Mouse (Mus musculus) spleen, adult 12 weeks (tissue): ENCODE data around the gene Sp1.

Experiments
- DNase-seq: peaks from one replicate; pipeline ENCODE4 v3.0.0; 2022; ENCODE audit warnings: low spot score

Sp1 gene

GRCm38 (mm10) chr15:102399229-102400221, 6.4 kb upstream of the Sp1 start:
- DNase-seq = peak; percentile 57

- no peak for DNase-seq
Measured at GRCm38 (mm10) chr15:102400476-102401045, 5.4 kb upstream of the Sp1 start.

- DNase-seq = no peak
Measured at GRCm38 (mm10) chr15:102401278-102401677, 4.7 kb upstream of the Sp1 start.

- no peak for DNase-seq
Measured at GRCm38 (mm10) chr15:102402210-102402609, 3.7 kb upstream of the Sp1 start.

- DNase-seq = no peak
Measured at GRCm38 (mm10) chr15:102404608-102405488, 1.1 kb upstream of the Sp1 start.

- DNase-seq = peak; percentile 73
Measured at GRCm38 (mm10) chr15:102406196-102406911, 411 bp downstream of the Sp1 start.

- DNase-seq = no peak
Measured at GRCm38 (mm10) chr15:102406912-102407580, 1.1 kb downstream of the Sp1 start.

- no peak for DNase-seq
Measured at GRCm38 (mm10) chr15:102407681-102408557, 2.0 kb downstream of the Sp1 start.

GRCm38 (mm10) chr15:102408558-102409130, 2.7 kb downstream of the Sp1 start:
- DNase-seq = no peak

- no peak for DNase-seq
Measured at GRCm38 (mm10) chr15:102409286-102409685, 3.3 kb downstream of the Sp1 start.

GRCm38 (mm10) chr15:102411077-102411476, 5.1 kb downstream of the Sp1 start:
- no peak for DNase-seq

GRCm38 (mm10) chr15:102413687-102414086, 7.7 kb downstream of the Sp1 start:
- DNase-seq = no peak

- DNase-seq = no peak
Measured at GRCm38 (mm10) chr15:102417524-102417923, 11.6 kb downstream of the Sp1 start.

- DNase-seq = no peak
Measured at GRCm38 (mm10) chr15:102420986-102421385, 15.0 kb downstream of the Sp1 start.

- DNase-seq = no peak
Measured at GRCm38 (mm10) chr15:102421437-102421836, 15.5 kb downstream of the Sp1 start.

GRCm38 (mm10) chr15:102423602-102424240, 17.8 kb downstream of the Sp1 start:
- DNase-seq = no peak

GRCm38 (mm10) chr15:102424657-102425056, 18.7 kb downstream of the Sp1 start:
- no peak for DNase-seq

- DNase-seq = no peak
Measured at GRCm38 (mm10) chr15:102426963-102427362, 21.0 kb downstream of the Sp1 start.

- DNase-seq = no peak
Measured at GRCm38 (mm10) chr15:102432046-102432445, 26.1 kb downstream of the Sp1 start.
